Mouse (Mus musculus): Measurements from ENCODE around the gene Zbed5. TPM values are rescaled to one million over a fixed set of nuclear protein-coding genes. Genes with fewer than 3 reads are reported as not detected.
"Not testable (repeated sequence)": the region's sequence is repeated elsewhere in the genome, so short reads cannot be mapped to it uniquely, and the experiment has no call there.

Zbed5 gene
- total RNA-seq, 2 experiments from 2014 or later: 1.1 to 1.9 TPM

DNA sequence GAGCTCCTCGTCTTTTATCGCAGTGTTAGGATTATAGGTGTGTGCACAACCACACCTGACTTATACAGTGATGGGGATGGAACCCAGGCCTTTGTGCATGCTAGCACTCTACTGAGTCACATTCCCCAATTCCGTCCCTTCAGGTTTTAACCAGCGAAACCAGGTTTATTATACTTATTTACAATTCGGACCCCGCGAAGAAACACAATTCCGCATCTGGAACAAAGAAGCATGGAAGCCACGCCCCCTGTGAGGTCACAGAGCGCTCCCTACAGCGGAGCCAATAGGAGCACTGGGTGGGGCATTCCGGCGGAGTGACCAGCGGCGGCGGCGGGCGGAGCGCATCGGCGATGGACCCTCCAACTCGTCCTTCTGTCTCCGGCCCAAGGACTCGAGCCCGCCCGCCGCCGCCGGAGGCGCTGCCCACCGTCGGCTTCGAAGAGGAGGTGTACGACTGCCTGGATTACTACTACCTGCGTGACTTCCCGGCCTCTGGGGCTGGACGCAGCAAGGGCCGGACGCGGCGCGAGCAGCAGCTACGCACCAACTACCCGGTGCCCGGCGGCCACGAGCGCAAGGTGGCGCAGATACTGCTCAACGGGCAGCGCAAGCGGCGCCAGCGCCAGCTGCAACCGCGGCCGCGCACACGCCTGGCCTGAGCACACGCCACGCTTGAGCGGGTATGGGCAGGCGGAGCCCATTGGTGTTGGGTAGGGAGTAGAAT lies 12.9 kb downstream of the Zbed5 start, which contains the start of gene Nupr1l:
Nupr1l (plus strand) TSS at position 299 of the 724 bp plus-strand sequence.
- peak; percentile 89 for DNase-seq

DNA sequence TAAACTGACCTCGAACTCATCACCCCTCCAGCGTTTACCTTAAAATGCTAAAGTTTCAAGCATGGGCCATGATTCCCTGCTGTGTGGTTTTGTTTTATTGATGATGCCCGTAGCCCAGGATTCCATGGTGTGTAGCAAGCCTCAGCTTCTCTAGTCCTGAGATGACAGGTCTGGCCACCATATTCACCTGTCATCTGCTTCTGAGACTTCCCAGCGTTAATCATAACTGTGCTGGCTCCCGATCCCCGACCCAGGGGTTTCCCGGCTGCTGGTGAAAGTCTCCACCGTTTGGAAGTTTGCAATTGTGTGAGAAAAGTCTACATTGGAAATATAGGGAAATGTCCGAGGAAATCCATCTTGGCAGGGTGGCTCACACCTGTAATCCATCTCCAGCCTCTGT lies 13.6 kb downstream of the Zbed5 start:
- DNase-seq: no peak

DNA sequence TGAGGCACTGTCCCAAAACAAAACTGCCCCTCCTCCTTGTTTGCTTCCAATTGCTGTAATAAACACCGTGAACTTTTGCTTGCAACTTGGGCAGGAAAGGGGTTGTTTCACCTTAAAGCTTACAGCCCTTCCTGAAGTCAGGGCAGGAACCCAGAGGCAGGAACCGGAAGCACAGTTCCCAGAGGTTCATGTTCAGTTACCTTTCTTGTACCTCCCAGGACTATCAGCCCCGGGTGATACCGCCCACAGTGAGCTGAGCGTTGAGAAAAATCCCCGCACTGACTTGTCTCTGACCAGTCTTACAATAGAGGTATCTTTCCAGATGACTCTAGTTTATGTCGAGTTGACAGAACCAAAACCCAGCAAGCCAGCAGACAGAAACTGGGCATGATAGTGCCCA lies 14.1 kb downstream of the Zbed5 start:
- DNase-seq: no peak

DNA sequence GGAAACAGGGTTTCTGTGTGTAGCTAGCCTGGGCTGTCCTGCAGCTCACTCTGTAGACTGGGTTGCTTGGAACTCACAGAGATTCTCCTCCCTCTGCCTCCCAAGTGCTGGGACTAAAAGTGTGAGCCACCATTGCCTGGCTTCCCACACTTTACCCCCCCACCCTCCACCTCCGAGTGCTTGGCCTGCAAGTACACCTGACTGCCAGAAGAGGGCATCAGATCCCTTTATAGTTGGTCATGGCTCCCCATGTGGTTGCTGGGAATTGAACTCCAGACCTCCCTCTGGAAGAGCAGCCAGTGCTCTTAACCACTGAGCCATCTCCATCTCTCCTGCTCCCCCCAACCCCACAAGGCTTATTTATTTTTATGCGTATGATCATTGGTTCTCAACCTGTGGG lies 18.5 kb downstream of the Zbed5 start:
- DNase-seq: no peak

DNA sequence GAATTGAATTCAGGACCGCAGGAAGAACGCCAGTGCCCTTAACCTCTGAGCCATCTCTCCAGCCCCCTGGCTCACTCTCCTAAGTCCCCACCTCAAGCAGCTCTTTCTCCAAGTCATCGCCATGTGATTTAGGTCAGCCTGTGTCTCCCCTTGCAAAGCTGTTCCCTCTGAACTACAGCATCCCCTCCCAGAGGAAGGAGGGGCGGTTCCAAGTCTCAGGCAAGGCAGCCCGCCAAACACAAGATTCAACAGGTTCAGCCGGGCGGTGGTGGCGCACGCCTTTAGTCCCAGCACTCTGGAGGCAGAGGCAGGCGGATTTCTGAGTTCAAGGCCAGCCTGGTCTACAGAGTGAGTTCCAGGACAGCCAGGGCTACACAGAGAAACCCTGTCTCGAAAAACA lies 20.0 kb downstream of the Zbed5 start:
- not testable (repeated sequence) for DNase-seq

DNA sequence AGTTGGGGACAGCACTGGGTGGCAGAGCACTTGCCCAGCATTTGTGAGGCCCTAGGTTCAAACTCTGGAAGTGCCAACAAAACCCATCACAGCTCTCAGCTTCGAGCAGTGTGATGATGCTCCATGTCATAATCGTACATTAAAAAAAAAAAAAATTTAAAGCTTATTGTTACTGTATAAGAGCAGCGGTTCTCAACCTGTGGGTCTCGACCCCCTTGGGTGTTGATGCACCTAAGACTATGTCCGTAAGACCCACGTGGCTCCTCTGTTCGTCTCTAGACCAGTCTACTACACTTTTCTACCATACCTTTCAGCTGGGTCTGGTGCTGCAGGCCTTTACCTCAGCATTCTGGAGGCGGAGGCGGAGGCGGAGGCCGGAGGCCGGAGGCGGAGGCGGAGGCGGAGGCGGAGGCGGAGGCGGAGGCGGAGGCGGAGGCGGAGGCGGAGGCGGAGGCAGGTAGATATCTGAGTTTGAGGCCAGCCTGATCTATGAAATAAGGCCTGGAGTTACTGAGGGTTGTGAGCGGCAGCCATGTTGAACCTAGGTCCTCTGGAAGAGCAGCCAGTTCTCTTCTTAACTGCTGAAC lies 22.6 kb downstream of the Zbed5 start:
- DNase-seq: no peak

DNA sequence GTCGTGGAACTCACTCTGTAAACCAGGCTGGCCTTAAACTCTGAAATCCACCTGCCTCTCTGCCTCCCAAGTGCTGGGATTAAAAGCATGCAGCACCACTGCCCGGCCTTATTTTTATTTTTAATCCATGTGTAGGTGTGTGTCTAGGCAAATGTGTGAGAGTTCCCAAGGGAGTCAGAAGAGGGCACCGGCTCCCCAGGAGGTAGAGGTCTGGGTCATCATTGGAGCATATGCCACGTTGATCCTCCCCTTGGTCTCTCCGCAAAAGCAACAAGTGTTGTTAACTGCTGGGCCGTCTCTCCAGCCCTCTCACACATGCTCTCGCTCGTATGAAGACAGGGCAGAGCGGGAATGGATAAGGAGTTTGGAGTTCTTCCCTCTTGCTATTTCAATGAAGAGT lies 23.2 kb downstream of the Zbed5 start:
- DNase-seq: no peak

DNA sequence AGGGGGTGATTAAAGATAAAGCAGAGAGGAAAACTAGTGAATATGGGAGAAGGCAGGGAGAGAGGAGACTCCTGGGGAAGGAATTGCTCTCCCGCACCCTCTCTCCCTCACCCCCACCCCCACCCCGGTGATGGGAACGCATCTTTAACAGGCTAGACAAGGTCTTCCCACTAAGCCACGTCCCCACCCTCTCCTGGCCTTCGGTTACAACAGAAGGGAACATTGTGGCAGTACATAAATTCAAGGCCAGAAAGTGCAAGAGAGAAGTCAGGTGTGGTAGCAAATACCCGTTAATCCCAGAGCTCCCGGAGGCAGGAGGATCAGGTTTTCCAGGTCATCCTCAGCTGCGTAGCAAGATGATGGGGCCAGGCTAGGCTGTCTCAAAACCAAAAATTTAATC lies 23.8 kb downstream of the Zbed5 start:
- DNase-seq: no peak

DNA sequence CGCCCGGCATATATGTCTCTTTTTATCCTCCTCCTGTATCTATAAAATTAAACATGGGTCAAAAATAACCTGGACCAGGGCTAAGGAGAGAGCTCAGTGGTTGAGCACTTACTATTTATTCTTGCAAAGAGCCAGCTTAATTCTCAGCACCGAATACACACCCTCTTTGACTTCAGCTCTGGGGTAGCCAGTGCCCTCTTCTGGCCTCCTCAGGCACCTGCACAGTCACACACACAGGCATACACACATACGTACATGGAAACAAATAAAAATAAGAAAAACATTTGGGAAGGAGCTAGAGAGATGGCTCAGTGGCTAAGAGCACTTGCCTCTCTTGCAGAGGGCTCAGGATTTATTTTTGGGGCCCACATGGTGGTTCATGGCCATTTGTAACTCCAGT lies 26.4 kb downstream of the Zbed5 start:
- DNase-seq: no peak

DNA sequence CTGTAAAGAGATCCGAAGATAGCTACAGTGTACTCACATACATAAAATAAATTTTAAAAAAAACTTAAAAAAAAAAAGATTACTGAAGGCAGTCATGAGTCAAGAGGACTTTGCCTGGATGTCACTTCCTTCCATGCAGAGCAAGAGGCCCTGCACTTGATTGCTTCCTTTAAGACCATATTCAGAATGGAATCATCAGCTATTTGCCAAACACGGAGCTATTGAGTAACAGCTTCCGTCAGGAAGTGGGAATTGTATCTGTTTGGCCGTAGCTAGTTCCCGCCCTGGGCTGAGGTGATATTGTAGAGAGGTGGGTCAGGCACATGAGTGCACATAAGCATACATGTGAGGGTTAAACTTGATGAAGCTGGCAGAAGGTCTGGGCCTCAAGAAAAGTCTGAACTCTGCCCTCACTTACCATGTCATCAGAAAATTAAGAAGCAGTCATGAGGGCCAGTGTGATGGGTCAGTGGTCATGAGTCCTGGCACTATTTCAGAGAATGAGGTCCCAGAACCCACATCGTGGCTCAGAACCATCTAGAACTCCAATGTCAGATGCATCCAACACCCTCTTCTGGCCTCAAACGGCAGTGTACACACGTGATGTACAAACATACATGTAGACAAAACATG lies 29.4 kb downstream of the Zbed5 start:
- DNase-seq: no peak

DNA sequence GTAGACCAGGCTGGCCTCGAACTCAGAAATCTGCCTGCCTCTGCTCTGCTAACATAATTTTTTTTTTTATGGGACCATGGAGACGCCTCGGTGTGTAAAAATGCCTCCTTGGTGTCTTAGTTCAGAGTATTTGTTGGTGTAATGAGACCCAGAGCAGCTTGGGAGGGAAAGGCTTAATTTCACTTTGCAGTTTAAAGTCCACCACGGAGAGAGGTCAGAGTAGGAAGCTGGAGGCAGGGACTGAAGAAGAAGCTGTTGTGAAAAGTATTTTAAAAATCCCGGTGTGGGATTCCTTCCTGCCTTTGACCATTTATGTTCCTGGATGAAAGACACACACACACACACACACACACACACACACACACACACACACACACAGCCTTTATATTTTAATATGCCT lies 30.4 kb downstream of the Zbed5 start:
- DNase-seq: no peak

DNA sequence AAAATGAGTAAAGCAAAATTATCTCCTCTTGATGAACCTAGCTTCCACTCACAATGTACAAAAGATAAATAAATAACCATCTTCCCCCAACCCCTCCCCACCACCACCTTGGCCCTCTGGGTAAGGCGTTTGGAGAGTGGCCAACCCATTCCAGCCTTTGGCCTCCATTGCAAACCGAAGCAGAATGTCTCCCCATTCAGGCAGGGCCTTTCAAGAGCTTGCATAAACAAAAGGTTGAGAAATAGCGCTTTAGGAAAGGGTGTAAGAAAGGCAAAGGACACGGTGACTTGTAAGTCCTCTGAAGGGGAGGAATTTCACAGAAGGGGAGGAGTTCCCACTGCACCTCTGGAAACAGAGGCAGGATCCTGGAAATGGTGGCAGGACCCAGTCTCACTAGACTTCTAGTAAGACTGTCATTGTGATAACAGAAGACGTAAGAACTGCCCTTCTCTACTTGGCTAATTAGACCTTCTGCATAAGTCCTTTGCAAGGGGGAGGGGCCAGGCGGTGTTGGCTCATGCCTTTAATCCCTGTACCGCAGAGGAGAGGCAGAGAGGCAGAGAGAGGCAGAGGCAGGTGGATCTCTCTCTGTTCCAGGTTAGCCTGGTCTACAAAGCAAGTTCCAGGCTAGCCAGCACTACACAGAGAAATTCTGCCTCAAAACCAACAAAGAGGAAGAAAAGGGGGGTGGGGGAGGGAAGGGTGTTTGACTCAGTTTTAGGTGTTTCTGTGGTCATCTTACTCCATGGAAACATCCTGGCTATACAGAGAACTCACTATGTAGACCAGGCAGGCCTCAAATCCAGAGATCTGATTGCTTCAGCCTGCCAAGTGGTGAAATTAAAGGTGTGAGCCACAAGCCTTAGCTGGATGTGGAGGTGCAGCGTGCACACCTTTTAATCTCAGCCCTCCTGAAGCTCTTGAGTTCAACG lies 34.7 kb downstream of the Zbed5 start:
- DNase-seq: no peak

DNA sequence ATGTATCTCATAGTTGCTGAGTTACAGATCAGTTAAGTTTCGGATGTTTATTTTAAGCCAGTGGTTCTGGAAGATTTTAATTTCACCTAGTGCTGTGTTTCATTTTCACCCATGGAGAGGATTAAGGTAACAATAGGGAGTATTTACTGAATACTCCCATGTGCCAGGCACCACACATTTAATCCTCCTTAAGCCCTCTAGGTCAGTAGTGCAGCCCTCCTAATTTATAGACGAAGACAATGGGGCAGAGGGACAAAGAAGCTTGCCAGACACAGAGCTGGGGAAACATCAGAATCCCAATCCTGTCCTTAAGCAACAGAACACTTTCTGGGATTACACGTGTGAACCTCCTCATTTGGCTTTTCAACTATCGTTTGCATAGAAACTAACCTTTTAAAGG lies 41.4 kb downstream of the Zbed5 start:
- no peak for DNase-seq

DNA sequence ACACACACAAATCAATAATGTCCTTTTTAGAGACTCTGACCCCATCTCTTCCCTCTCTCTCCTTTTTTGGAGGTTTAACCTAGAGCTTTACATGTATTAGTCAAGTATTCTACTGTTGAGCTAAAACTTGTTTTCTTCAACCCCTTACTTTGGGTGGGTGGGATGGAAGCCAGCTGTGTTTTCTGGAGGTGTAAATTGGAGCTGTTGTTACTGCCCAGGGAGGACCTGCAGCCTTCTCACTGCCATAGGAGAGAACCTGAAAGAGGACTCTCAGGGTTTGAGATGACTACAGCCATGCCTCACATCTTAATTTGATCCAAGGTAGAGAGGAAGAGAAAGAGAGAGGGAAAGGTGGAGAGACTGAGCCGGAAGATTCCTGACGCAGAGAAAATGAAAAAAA lies 44.8 kb downstream of the Zbed5 start:
- DNase-seq: no peak

DNA sequence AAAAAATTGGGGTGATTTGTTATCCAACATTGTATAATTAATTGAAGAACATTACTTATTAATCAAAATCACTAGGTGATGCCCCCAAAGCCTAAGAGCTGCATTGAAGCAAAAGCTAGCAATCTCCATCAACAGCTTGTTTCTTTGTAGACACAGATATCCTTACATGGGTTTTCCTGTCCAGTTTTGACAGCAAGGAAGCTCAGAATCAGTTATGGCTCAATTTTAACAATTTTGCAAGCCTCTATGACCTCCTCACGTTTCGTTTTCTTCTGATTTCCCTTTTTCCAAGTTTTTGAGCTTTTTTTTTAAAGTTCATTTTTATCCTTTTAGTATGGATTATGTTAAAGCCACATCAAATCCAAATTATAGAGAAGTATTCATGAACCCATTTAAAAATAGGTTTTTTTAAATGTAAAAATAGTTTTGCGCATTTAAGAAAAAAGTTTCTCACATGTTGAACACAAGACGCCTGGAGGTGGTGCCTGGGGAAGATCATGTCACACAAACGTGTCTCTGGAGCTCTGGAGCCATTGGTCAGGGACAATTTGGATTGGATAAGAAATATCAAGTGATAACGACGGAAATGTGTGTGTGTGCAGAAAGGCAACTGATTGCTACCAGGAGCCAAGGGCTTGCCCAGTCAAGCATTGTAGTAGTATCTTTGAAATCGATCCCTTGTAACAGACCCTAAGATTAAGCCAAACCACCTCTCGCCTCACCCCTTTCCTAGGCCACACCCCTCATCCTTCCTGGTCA lies 45.4 kb downstream of the Zbed5 start:
- no peak for DNase-seq

DNA sequence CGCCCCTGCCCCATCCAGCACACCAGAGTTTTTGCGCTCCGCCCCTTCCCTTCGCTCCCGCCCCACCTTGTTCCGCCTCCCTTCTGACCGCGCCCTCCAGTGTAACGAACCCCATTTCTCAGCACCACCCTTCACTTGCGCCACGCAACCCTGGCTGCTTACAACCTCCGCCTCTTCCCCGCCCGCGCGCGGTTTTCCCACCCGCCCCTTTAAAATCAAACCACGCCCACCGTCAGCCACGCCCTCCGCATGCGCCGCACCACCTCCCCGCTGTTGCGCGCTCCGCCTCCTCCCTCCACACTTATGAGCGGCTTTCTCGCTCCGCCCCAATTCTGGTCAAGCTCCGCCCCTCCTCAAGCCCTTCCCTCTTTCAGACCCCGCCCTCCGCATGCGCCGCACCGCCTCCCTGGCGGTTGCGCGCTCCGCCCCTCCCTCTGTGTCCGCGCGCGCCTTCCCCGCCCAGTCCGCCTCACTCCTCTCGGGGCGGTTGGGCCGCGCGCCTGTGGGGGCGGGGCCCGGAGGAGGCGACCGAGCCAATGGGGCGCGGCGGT lies 46.0 kb downstream of the Zbed5 start, which contains the start of gene Vkorc1l1:
Vkorc1l1 (plus strand) TSS at position 476 of the 551 bp plus-strand sequence.
- DNase-seq: peak; percentile 99

DNA sequence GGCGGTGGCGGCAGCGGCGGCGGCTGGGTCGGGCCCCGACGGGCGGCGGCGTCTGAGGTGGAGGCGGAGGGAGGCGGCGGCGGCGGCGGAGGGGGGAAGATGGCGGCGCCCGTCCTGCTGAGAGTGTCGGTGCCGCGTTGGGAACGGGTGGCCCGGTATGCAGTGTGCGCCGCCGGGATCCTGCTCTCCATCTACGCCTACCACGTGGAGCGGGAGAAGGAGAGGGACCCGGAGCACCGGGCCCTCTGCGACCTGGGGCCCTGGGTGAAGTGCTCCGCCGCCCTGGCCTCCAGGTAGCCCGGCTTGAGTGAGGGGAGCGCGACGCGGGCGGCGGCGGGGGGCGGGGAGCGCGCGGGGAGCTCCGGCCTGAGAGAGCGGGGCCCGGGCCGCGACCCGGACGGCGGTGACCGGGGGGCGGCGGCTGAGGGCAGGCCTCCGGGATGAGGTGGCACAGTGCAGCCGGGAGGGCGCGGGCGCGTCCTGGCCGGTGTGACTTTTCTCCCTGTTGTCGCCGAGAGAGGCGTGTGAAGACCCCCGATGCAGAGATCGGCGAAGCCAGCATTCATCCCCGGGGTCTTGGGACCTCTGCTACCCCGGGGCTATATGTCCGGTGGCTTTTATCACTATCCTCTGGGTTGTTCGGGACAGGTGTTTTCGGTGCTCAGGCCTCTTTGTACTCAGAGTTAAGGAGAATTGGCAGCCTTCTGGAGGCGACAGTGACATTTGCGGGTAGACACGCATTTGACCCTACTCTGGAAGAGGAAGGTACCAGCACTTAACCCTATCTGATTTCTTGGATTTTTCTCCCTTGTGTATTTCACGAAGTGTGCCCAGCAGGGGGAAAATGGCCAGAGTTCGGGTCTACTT lies 46.8 kb downstream of the Zbed5 start:
- peak; percentile 37 for DNase-seq

DNA sequence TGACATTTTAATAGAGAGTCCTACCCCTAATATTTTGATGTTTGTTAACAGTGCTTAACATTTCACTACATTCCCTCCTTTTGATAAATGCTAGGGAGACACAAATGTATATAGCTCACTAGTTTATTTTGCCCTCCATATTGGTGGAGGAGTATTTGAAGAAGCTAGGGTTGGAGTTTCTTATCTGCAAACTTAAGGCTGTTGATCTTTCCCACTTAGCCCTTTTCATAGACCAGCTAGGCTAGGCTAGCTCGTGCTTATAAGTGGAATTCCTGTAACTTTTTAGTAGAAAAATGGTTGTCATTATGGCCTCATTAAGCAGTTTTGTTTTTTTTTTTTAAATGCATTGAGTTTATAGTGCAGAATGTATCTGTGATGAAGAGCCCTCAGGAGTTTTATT lies 47.9 kb downstream of the Zbed5 start:
- DNase-seq: no peak

DNA sequence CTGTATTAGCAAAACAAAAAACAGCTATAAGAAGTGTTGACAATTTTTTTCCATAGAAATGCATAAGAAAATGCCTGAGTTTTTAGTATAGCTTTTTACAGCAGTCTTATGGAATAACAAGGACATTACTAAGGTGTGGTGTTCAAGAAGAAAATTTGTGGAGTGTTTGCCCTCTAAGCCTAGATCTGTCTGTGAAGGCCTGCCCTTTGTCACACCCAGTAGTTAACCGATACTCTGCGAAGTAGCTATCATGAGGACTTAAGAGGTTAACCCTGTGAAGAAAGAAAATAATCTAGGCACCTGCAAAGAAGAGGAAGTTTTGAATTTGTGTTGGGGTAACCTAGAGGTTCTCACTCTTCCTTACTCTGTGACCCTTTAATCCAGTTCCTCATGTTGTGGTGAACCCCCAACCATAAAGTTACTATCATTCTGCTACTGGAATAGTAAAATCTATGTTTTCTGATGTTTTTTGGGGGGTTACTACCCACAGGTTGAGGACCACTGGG lies 52.1 kb downstream of the Zbed5 start:
- no peak for DNase-seq

DNA sequence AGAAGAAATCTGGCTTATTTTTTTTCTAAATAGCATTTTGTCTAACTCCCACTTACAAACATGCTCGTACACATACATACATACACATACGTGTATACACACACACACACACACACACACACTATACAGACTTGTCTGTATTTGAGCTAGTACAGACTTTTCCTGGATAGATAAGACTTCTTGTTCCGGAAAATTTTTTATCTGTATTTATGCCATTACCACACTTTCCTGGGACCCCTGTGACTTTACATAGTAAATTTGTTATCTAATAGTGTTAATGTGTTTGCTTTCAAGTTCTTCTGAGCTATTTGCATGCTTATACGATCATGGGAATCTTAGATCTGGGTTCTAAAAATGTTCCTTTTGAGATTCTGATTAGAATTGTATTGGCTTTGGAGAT lies 56.6 kb downstream of the Zbed5 start:
- DNase-seq: no peak
